Mouse (Mus musculus): ENCODE measurements at regions not wholly inside any gene's neighbourhood (a gene's known extent, or its start where the extent isn't known, plus 50 kb on each side); places are given as distances from the start of the nearest gene placed in this dataset.

DNA sequence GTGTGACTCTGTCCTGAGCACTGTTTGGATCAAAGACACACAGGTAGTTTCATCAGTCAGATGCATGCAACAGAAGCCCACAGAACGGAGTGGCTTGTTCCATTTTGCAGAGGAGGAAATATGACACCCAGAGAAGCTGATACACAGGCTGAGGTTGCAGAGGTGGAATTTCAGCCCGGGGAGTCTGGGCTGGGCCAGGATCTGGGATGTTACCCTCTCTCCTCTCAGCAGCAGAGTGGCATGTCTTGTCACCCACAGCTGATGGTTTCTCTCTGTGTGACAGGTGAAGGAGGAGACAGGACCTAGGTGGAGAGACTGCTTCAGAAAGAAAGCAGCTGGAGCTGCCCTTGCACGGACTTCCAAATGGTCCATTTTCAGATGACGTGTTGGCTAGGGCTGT lies 105.1 kb upstream of the Sdk1 start:
- no peak for DNase-seq (ENCODE audit: low read depth in 1 of 2, low spot score in 2 of 2)

DNA sequence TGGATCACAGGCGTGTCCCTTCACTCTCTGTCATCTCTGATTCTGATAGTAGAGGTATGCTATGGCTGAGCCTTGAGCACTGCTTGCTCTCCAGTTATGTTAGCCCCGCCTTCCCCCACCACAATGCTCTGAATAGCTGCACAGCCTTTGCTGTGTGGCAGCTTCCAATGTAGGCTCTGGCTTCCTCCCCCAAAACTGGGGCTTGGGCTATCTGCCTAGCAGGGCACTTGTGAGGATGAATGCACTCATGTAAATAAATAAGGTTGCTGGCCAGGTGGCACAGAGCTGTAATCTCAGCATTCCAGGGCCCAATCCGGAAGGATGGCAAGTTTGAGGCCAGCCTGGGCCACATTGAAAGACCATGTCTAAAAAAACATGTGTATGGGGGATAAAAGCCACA lies 103.6 kb upstream of the Sdk1 start:
- DNase-seq (ENCODE audit: low read depth in 1 of 2, low spot score in 2 of 2) = no peak

DNA sequence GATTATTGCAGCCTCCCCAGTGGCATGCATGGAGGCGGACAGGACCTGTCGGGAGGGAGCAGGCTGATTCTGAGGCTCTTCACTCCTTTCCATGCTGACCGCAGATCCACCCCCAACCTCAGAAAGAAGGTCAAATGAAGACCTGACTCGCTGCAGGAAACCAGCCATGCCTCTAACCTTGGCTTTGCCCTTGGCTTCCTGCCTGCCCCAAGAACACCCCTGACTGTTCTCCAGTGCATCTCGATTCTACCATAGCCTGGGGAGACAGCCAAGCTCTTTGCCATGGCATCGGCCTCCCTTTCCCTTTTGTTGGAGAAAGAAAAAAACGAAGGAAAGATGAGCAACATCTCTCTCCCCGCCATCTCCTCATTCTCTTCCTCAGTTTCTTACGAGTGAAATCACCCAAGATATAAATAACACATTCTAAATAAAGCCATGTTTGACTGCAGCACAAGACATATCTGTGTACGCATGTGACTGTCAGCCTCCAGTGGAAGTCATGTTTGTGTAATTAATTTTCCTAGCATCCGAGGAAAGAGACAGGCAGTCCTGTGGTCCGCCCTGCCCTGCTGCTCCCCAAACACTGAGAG lies 102.4 kb upstream of the Sdk1 start:
- DNase-seq (ENCODE audit: low read depth in 1 of 2, low spot score in 2 of 2) = no peak

DNA sequence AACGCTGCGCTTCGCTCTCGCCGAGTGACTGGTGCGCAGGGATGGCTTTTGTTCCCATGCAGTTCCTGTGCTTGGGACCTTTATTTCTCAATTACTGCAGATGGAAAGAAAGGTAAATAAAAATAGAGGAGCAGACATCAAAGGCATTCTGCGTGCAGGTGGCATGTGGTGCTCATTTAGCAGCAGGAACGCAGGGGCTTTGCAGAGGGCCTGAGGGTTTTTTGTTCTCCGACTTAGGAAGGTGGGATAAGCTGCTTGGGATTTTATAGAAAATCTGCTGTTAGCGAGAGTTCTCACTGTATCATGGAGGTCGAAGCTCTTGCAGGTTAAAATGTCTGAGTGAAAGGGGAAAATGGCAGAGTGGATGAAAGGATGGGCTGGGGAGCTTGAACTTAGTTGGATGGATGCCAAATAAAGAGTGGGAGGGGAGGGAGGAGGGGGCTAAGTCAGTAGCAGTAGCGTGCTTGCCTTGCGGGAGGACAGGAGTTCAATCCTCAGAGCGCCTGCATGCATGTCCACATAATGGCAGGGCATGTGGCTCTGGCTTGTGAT lies 101.9 kb upstream of the Sdk1 start:
- DNase-seq (ENCODE audit: low read depth in 1 of 2, low spot score in 2 of 2) = no peak

DNA sequence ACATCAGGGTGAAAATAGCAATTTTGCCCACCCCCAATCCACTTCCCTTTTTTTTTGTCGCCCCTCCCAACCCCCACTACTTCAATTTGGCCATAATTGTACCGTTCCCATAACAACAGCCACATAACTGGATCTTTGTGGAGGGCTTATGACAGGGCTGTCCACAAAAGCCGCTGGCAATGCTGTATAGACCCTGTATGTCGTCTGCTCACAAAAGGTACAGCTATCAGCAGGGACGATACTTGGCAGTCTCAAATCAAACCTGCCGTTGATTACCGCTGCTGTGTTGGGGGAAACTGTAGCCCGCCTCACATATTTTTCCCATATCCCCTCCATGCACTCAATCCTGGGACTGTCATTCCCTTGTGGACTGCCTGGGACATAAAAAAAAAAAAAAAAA lies 80.9 kb upstream of the Sdk1 start:
- no peak for DNase-seq (ENCODE audit: low read depth in 1 of 2, low spot score in 2 of 2)

DNA sequence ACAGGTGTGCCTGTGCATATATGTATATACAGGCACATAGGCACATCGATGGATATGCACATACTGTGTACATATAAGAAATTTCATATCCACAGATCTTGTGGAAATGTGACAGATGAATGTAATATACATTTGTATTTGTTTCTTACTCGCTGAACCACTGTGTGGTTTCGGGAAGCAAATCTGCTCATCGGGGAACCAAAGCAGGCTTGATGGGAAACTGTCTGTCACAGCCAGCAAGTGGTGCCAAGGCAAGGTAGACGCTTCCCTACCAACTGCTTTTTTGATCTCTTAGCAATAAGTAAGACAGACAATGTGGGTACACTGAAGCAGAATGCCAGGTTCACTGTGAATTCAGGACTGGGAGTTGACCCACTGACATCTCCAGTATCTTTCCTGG lies 80.3 kb upstream of the Sdk1 start:
- no peak for DNase-seq (ENCODE audit: low read depth in 1 of 2, low spot score in 2 of 2)

DNA sequence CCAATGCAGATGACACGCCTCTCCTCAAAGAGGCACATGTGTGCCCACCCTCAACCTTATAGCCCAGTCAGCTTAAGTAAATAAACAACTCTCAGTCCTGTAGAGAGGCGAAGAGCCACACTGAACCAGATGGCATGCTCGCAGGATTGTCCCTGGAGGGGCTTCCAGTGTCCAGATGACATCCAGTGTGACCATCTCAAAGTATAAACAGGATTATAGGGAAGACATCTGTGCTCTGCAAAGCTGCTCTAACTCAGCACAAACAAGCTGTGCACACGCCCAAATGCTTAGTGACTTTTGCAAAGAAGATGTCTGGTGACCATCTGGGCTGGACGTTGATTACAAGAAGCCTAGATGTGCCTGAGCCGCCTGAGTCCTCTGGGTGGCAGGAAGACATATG lies 58.8 kb upstream of the Sdk1 start:
- DNase-seq (ENCODE audit: low read depth in 1 of 2, low spot score in 2 of 2) = no peak

DNA sequence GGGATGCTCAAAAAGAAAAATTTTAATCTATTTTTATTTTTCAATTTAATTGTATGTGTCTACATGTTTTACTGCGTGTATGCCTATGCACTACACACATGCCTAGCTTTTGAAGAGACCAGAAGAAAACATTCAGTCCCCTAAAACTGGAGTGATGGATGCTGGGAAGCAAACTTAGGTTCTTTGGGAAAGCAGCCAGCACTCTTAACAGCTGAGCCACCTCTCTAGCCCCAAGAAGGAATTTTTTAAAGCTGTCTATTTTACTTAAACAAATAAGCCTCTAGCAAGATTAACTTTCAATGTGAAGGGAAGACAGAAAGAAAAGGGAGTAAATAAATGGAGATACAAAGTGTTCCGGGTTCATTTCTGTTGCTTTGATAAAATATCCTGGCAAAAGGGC lies 52.3 kb upstream of the Sdk1 start:
- DNase-seq (ENCODE audit: low read depth in 1 of 2, low spot score in 2 of 2) = no peak

All from monocyte, adult 2 months (primary cell).